Mouse (Mus musculus): Measurements from ENCODE around the gene Scyl2. TPM values are rescaled to one million over a fixed set of nuclear protein-coding genes. Genes with fewer than 3 reads are reported as not detected.

Gene Scyl2
- total and polyA plus RNA-seq, 3 experiments: 8.2 to 16.2 (median 15.4) TPM

GRCm38 (mm10) chr10:89592797-89593196 lies 93.3 kb downstream of the Scyl2 start:
- WGBS: 79% methylated on average over 4 of the region's 4 CpGs
- H3K27ac ChIP-seq: no peak overlapping the region
- no peaks in the 10 kb centered on the region for H3K79me2 ChIP-seq (replicated peaks; ENCODE audit: control insufficient read depth, insufficient read depth, low read length)
- intact Hi-C loops (cut with DNase I): no loop called here
- TF ChIP-seq CTCF (IDR thresholded peaks at IDR 0.05) (no peak), EP300 (IDR thresholded peaks at IDR 0.05; ENCODE audit: insufficient read depth, low read depth, low read length) (no peak), POLR2A (IDR thresholded peaks at IDR 0.05; ENCODE audit: insufficient read depth, low read depth, low read length) (no peak)
- H3K4me3 ChIP-seq: no peak overlapping the region
- no peaks in the 10 kb centered on the region for H3K36me3 ChIP-seq (ENCODE audit: control insufficient read depth, insufficient read depth, low read length)
- no peaks in the 10 kb centered on the region; the same call in 1 of the 2 replicates for H3K4me1 ChIP-seq (ENCODE audit: control insufficient read depth, insufficient read depth, low read length)
- no peak overlapping the region for H3K9ac ChIP-seq (ENCODE audit: low read depth, low read length)
- H3K27me3 ChIP-seq (ENCODE audit: control insufficient read depth, insufficient read depth, low read length): no peaks in the 10 kb centered on the region
- DNase-seq: no peak

DNA sequence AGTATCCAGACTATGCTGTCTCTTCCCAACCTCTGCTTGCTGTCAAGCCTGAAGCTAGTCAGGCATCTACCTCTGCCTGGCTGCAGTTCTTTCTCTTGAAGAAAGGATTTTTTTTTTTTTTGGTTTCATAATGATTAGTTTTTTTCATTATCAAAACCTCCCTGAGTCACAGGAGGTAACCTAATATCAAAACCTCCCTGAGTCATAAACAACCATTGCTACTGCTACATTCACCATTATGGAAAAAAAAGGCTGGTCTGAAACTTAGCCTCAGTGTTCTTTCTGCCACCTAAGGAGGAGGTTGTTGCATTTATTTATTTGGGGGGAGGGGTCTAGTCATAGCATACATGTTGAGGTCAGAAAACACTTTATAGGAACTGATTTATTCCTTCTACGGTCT lies 96.2 kb downstream of the Scyl2 start:
- Histone ChIP-seq H3K36me3 (ENCODE audit: control insufficient read depth, insufficient read depth, low read length) (no peaks in the 10 kb centered on the region), H3K27me3 (ENCODE audit: control insufficient read depth, insufficient read depth, low read length) (no peaks in the 10 kb centered on the region), H3K27ac (no peak overlapping the region), H3K4me3 (no peak overlapping the region), H3K4me1 (ENCODE audit: control insufficient read depth, insufficient read depth, low read length) (no peaks in the 10 kb centered on the region; the same call in 1 of the 2 replicates), H3K9ac (ENCODE audit: low read depth, low read length) (no peak overlapping the region), H3K79me2 (replicated peaks; ENCODE audit: control insufficient read depth, insufficient read depth, low read length) (no peaks in the 10 kb centered on the region)
- DNase-seq: no peak
- intact Hi-C loops (cut with DNase I): no loop called here
- TF ChIP-seq EP300 (IDR thresholded peaks at IDR 0.05; ENCODE audit: insufficient read depth, low read depth, low read length): no peak
- no peak for TF ChIP-seq POLR2A (IDR thresholded peaks at IDR 0.05; ENCODE audit: insufficient read depth, low read depth, low read length)
- TF ChIP-seq CTCF (IDR thresholded peaks at IDR 0.05): no peak
- WGBS: 94% methylated on average over 1 of the region's 1 CpGs

Other genes starting within 250 kb of the Scyl2 start
- gene Gas2l3, start 242.3 kb downstream of the Scyl2 start, total RNA-seq (2021): 1 to 10 TPM; 1.0 to 2.8 TPM
- 0.59 and 1.8 TPM in 2 replicates for gene Gas2l3, start 242.3 kb downstream of the Scyl2 start, polyA plus RNA-seq (2012; rRNA removed)
- under 1 TPM; 0.23 to 0.48 TPM for gene Nr1h4, start 152.7 kb downstream of the Scyl2 start, total RNA-seq (2021)
- gene Nr1h4, start 152.7 kb downstream of the Scyl2 start, polyA plus RNA-seq (2012; rRNA removed): 0.20 and 0.61 TPM in 2 replicates
- not detected for gene Slc17a8, start 65.0 kb downstream of the Scyl2 start, total RNA-seq (2021)
- not detected in 2 replicates for gene Slc17a8, start 65.0 kb downstream of the Scyl2 start, polyA plus RNA-seq (2012; rRNA removed)
- gene Actr6, start 46.0 kb upstream of the Scyl2 start, total RNA-seq (2021): 10 to 100 TPM; 12.2 to 13.4 TPM
- gene Actr6, start 46.0 kb upstream of the Scyl2 start, polyA plus RNA-seq (2012; rRNA removed): 1.5 and 6.6 TPM in 2 replicates
- 10 to 100 TPM; 20.6 to 27.7 TPM for gene Uhrf1bp1l, start 58.7 kb upstream of the Scyl2 start, total RNA-seq (2021)
- 7.9 and 9.8 TPM in 2 replicates for gene Uhrf1bp1l, start 58.7 kb upstream of the Scyl2 start, polyA plus RNA-seq (2012; rRNA removed)
- under 1 TPM; 0.16 to 0.52 TPM for gene Anks1b, start 187.2 kb upstream of the Scyl2 start, total RNA-seq (2021)
- gene Anks1b, start 187.2 kb upstream of the Scyl2 start, polyA plus RNA-seq (2012; rRNA removed): 0.12 and 0.80 TPM in 2 replicates